Mouse (Mus musculus) hindlimb bud, embryonic 11.5 days (tissue): Measurements from ENCODE around the gene Sipa1l1.
"Not testable (repeated sequence)": the region's sequence is repeated elsewhere in the genome, so short reads cannot be mapped to it uniquely, and the experiment has no call there.

Source experiments
- DNase-seq: peaks from one replicate; pipeline ENCODE4 v3.0.0-alpha.2; 2012; ENCODE audit warnings: low read depth, low spot score; ENCODE audit errors: extremely low spot score

Sipa1l1 gene

GRCm38 (mm10) chr12:82175709-82176108 lies 6.6 kb downstream of the Sipa1l1 start:
- DNase-seq: no peak

GRCm38 (mm10) chr12:82178636-82179035 lies 9.5 kb downstream of the Sipa1l1 start:
- DNase-seq: no peak

GRCm38 (mm10) chr12:82179626-82180025 lies 10.5 kb downstream of the Sipa1l1 start:
- DNase-seq: no peak

GRCm38 (mm10) chr12:82186156-82186555 lies 17.0 kb downstream of the Sipa1l1 start:
- not testable (repeated sequence) for DNase-seq

- DNase-seq: no peak
Measured at GRCm38 (mm10) chr12:82186740-82187139, 17.6 kb downstream of the Sipa1l1 start.

GRCm38 (mm10) chr12:82187178-82187839 lies 18.2 kb downstream of the Sipa1l1 start:
- DNase-seq: no peak

- no peak for DNase-seq
Measured at GRCm38 (mm10) chr12:82188321-82189075, 19.4 kb downstream of the Sipa1l1 start.

- DNase-seq: no peak
Measured at GRCm38 (mm10) chr12:82189076-82189675, 20.1 kb downstream of the Sipa1l1 start.

- DNase-seq: no peak
Measured at GRCm38 (mm10) chr12:82189715-82190581, 20.8 kb downstream of the Sipa1l1 start.

GRCm38 (mm10) chr12:82190582-82190965 lies 21.5 kb downstream of the Sipa1l1 start:
- DNase-seq: no peak

- DNase-seq: no peak
Measured at GRCm38 (mm10) chr12:82191686-82192085, 22.6 kb downstream of the Sipa1l1 start.

GRCm38 (mm10) chr12:82192641-82193054 lies 23.5 kb downstream of the Sipa1l1 start:
- no peak for DNase-seq

- no peak for DNase-seq
Measured at GRCm38 (mm10) chr12:82193476-82193875, 24.4 kb downstream of the Sipa1l1 start.

- DNase-seq: no peak
Measured at GRCm38 (mm10) chr12:82194919-82195318, 25.8 kb downstream of the Sipa1l1 start.

- no peak for DNase-seq
Measured at GRCm38 (mm10) chr12:82196213-82196612, 27.1 kb downstream of the Sipa1l1 start.

GRCm38 (mm10) chr12:82196615-82197146 lies 27.6 kb downstream of the Sipa1l1 start:
- no peak for DNase-seq

- no peak for DNase-seq
Measured at GRCm38 (mm10) chr12:82197207-82197606, 28.1 kb downstream of the Sipa1l1 start.

GRCm38 (mm10) chr12:82199286-82199685 lies 30.2 kb downstream of the Sipa1l1 start:
- DNase-seq: no peak

GRCm38 (mm10) chr12:82204106-82204505 lies 35.0 kb downstream of the Sipa1l1 start:
- no peak for DNase-seq

GRCm38 (mm10) chr12:82206857-82207647 lies 37.9 kb downstream of the Sipa1l1 start:
- DNase-seq: no peak
